Mouse (Mus musculus) bone marrow, adult 2 months (tissue): ENCODE data around the gene Plxna1.

Source experiments
- CTCF ChIP-seq: fragments of 200-500 bp; IDR thresholded peaks from 2 replicates; pipeline ENCODE4 v1.5.1; 2011; ENCODE audit warnings: low read length, control low read depth; ENCODE audit not compliant: control insufficient read depth, insufficient read depth
- POLR2A ChIP-seq: fragments of 200-500 bp; IDR thresholded peaks from 2 replicates; pipeline ENCODE4 v1.6.1; 2011; ENCODE audit warnings: low read depth, mild to moderate bottlenecking, control low read depth, low read length, borderline replicate concordance; ENCODE audit not compliant: control insufficient read depth

GRCm38 (mm10) chr6:89294621-89295020 lies 67.8 kb downstream of the Plxna1 start:
- TF ChIP-seq POLR2A (no peak), CTCF (no peak)
